Mouse (Mus musculus) G1E (cell line): Measurements from ENCODE around the gene Cfap97.

Experiments used
- CTCF ChIP-seq: IDR thresholded peaks from 2 replicates; pipeline ENCODE4 v1.5.1; 2012; ENCODE audit warnings: low read depth, low read length, inconsistent platforms, mixed read lengths
- GATA1 ChIP-seq: IDR thresholded peaks from 2 replicates; pipeline ENCODE4 v1.6.1; 2012; ENCODE audit warnings: borderline replicate concordance, low read length, inconsistent platforms, mixed read lengths
- TAL1 ChIP-seq: conservative IDR thresholded peaks from 2 replicates; pipeline ENCODE4 v1.6.1; 2012; ENCODE audit warnings: low read depth, low read length, inconsistent platforms, mixed read lengths

- TF ChIP-seq CTCF = no peak
- no peak for TF ChIP-seq TAL1
- TF ChIP-seq GATA1 = no peak
Measured at GRCm38 (mm10) chr8:46236441-46237223, 85.1 kb downstream of the Cfap97 start.
